Mouse (Mus musculus) heart, adult 9 months (tissue): ENCODE data around the gene Zfx.

Experiments used
- DNase-seq, 2 experiments: peaks; one replicate each; pipeline ENCODE4 v3.0.0; 2022; ENCODE audit warnings: low spot score in 2 of 2

Gene Zfx

GRCm38 (mm10) chrX:94061246-94061645, 62.3 kb downstream of the Zfx start:
- DNase-seq, result peak; percentile 46 to 49

- DNase-seq, result peak in 1 of 2 experiments; percentile 2
Observed at GRCm38 (mm10) chrX:94060751-94061150, 62.8 kb downstream of the Zfx start.

GRCm38 (mm10) chrX:94058748-94059147, 64.8 kb downstream of the Zfx start:
- no peak for DNase-seq

GRCm38 (mm10) chrX:94049048-94049447, 74.5 kb downstream of the Zfx start:
- DNase-seq, result no peak

- peak; percentile 11 to 33 for DNase-seq
Observed at GRCm38 (mm10) chrX:94048048-94048447, 75.5 kb downstream of the Zfx start.

GRCm38 (mm10) chrX:94047381-94047780, 76.1 kb downstream of the Zfx start:
- DNase-seq, result no peak

GRCm38 (mm10) chrX:94032937-94033336, 90.6 kb downstream of the Zfx start:
- DNase-seq, result peak; percentile 2 to 33

- no peak for DNase-seq
Observed at GRCm38 (mm10) chrX:94030081-94030480, 93.4 kb downstream of the Zfx start.
